Mouse (Mus musculus) liver, postnatal 0 days (tissue): ENCODE measurements around the gene Atp13a3.

ENCODE experiments used
- CTCF ChIP-seq: sonication (generic); IDR thresholded peaks from 2 replicates; pipeline ENCODE4 v1.5.1; 2016; ENCODE audit warnings: antibody characterized with exemption, low read depth
- EP300 ChIP-seq: IDR thresholded peaks from 2 replicates; pipeline ENCODE4 v1.6.1; 2016; ENCODE audit warnings: antibody characterized with exemption, low read depth, mild to moderate bottlenecking

DNA sequence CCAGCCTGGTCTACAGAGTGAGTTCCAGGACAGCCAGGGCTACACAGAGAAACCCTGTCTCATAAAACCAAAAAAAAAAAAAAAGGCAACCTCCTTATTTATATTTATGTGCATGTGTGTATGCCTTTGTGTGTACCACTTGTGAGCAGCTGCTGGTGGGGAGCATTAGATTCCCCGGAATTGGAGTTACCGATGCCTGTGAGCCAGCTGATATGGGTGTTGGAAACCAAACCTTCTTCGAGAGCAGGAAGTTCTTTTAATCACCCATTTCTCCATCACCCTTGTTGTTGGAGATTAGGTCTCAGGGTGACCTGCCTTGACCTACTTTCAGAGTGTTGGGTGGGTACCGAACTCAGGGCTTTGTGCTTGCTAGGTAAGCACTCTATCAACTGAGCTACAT is 5.1 kb upstream of the Atp13a3 start:
- TF ChIP-seq CTCF (no peak), EP300 (no peak)
